Mouse (Mus musculus): ENCODE measurements around the gene Ggt6.

Gene Ggt6

DNA sequence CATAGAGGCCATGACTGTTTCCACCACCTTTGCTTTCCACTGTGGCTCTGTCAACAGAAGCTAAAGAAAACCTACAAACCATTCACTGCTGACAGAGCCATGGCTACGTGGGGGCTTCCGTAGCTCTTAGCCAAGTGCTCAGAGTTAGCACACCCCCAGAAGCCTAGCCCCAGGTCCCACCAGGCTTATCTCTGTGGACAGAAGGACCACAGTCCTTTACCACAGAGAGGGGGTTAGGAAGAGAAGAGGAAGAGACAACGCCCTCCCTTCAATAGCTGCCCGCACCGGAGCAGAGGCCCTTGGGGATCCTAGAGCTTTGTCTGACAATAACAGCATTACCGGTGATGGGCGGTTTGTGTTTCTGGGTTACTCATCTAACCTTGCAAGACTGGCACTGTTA lies 40.1 kb downstream of the Ggt6 start:
- no peak for DNase-seq (ENCODE audit: low spot score)

- DNase-seq (ENCODE audit: low spot score): no peak
These were observed 40.8 kb downstream of the Ggt6 start for GRCm38 (mm10) chr11:72476074-72476625.

DNA sequence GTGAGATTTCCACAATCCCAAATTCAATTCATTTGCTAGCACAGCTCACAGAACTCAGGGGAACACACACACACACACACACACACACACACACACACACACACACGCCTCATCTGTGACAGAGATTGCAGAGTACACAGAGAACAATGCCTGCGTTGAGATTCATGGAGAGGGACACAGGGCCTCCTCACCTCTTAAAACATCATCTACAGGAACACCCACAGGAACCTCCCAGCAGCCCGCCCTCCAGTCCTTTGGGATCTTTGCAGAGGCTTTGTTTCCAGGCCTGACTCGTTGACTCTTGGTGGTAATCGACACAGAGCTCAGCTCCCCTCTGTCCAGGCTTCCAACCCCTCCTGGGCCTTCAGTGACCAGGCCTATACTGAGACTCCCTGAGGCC lies 41.9 kb downstream of the Ggt6 start:
- no peak for DNase-seq (ENCODE audit: low spot score)

DNA sequence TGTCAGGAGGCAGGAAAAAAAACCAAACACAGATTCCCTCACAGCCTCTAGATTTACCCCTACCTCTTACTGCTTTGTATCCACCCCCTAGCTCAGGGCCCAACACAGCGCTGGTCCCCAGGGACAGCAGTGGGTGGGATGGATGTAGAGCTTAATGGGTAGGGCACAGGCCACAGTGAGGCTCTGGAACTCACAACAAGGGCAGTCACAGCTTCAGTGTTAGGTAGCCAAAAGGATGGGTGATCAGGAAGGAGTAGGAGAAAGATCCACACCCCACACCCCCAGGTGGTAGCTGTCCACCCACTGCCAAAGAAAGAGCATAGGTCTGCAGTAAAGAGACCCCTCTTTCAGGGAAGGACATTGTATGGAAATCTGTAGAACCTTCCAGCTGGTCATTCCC lies 42.3 kb downstream of the Ggt6 start:
- DNase-seq (ENCODE audit: low spot score): no peak

- no peak for DNase-seq (ENCODE audit: low spot score)
These were observed 42.9 kb downstream of the Ggt6 start for GRCm38 (mm10) chr11:72478228-72478627.

- no peak for DNase-seq (ENCODE audit: low spot score)
These were observed 44.2 kb downstream of the Ggt6 start for GRCm38 (mm10) chr11:72479499-72479898.

DNA sequence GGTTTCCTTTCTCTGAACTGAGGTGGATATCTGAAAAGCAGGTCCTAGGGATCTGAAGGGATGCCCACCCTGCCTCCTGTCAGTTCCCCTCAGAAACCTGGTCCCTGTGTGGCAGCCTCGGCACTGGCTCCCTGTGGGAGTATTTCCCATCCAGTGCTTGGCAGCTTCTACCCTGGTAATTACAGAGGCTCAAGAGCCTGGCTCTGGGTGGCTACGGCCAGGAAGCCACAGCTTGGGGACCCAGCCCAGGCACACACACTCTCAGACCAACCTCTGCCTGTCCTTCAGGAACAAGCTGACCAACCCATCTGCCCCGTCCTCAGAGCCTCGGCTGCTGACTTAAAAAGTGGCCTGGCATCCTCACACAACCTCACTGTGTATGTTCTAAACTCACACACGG lies 46.0 kb downstream of the Ggt6 start:
- no peak for DNase-seq (ENCODE audit: low spot score)

GRCm38 (mm10) chr11:72481952-72482351 lies 46.6 kb downstream of the Ggt6 start:
- no peak for DNase-seq (ENCODE audit: low spot score)

DNA sequence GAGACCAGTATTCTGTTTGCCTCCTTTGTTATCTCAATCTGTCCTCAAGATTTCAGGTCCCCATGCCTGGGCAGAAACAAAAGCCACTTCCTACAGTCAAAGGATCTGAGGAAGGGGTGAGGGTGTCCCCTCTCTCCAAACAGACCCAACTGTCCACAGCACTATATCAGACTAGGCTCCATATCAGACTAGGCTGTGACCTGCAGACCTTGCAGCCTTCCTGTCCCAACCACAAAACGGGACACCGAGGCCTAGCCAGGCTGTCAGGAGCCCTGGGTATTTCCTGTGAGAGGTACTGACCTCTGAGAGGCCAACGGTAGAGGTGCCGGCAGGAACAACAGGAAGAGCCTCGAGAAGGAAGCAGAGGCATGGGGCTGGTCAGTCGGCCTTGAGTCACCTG lies 49.2 kb downstream of the Ggt6 start:
- no peak for DNase-seq (ENCODE audit: low spot score)

DNA sequence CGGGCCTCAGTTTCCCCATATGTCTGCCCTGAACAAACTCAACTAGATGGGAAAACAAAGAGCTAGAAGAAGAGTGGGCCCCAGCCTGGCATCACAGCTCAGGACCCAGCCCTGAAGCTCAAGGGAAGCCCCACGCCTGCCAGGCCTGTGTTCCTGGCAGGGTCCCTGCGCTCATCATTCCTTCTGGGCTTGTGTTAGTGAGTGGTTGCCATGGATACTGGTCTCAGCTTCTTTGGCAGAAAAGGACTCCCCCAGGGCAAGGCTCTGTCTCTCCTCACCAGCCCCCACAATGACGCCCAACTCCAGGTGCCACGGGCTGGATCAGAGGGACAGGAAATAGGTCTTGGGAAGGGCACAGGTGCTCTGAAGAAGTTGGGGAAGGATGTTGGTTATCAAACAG lies 49.8 kb downstream of the Ggt6 start:
- DNase-seq (ENCODE audit: low spot score): no peak

GRCm38 (mm10) chr11:72485960-72486359 lies 50.6 kb downstream of the Ggt6 start:
- no peak for DNase-seq (ENCODE audit: low spot score)

- DNase-seq (ENCODE audit: low spot score): no peak
These were observed 51.8 kb downstream of the Ggt6 start for GRCm38 (mm10) chr11:72487171-72487570.

DNA sequence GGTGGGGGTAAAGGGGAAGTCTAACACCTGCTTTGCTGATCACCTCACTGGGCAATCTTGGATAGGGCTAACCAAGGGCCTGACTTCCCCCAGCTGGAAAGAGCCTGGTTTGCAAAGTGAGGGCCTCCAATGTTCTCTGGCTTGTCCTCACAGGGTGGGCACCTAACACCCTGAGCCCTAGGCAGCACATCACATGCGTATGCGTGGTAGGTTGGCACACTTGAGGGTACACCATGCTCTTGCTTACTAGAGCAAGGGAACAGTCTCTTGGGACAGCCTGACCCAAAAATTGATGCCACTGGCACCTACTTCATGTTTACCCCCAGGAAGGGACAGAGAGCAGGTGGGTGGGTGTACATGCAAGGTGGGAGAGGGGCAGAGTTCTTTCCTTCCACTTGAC lies 52.4 kb downstream of the Ggt6 start:
- no peak for DNase-seq (ENCODE audit: low spot score)

Data from lung, postnatal 25 days (tissue).